Mouse (Mus musculus): ENCODE data around the gene Slc27a4. TPM values are rescaled to one million over a fixed set of nuclear protein-coding genes. Genes with fewer than 3 reads are reported as not detected.

Gene Slc27a4
- polyA plus RNA-seq (2012; rRNA removed): 70.7 and 72.0 TPM in 2 replicates

GRCm38 (mm10) chr2:29802075-29802826 is at the start of gene Slc27a4:
Gene Slc27a4 (plus strand): TSS chr2:29802634.

GRCm38 (mm10) chr2:29787104-29787917 is 15.1 kb upstream of the Slc27a4 start, which contains the start of gene Coq4:
Gene Coq4 (plus strand): TSS chr2:29787493.

GRCm38 (mm10) chr2:29787937-29788681 is 14.3 kb upstream of the Slc27a4 start, which contains the start of gene Trub2:
Gene Trub2 (minus strand): TSS chr2:29788502.

DNA sequence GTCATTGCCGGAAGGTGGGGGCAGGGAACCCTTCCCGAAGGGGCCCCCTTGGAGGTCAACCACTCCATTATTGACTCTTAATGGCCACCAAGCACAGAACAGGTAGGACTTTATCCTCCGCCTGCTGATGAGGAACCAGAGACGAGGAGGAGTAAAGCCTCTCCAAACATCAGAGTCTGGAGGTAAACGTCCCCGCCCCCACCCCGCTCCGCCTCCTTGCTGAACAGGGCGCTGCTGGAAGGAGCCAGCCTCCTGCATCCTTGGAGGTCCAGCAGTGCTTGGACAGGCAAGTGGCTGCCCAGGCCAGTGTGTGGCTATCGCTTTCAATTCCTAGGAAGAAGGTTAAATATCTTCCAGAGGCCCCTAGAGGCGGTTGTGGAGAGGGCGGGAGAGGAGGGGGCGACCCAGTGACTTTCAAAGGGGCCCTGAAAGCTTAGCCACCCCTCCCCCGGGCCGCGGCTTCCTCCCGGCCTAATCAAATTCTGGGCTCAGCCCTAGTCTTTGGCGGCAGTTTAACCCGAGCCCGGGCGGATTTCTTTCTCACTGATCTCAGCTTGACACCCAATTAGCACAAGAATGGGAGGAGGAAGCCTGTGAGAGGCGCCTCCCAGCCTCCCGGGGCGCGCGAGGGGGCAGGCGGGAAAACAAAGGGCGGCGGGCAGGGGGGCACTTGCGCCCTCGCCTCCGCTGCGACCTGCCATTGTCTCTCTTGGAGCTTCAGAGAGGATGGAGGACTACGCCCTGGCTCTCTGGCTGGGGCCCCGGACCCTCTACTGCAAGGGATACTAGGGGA is 17.8 kb downstream of the Slc27a4 start, which contains the start of gene Urm1:
Gene Urm1 (plus strand): TSS at position 51 of the 793 bp plus-strand sequence.

Other genes starting within 250 kb of the Slc27a4 start
- gene Rapgef1, start 182.9 kb upstream of the Slc27a4 start, polyA plus RNA-seq (2012; rRNA removed): 37.2 and 39.9 TPM in 2 replicates
- 2.0 and 2.2 TPM in 2 replicates for gene Gm13420, start 50.9 kb upstream of the Slc27a4 start, polyA plus RNA-seq (2012; rRNA removed)
- gene Gm13547, start 43.3 kb upstream of the Slc27a4 start, polyA plus RNA-seq (2012; rRNA removed): not detected in 2 replicates
- 76.0 and 104 TPM in 2 replicates for gene Coq4, start 15.1 kb upstream of the Slc27a4 start, polyA plus RNA-seq (2012; rRNA removed)
- 17.1 and 19.1 TPM in 2 replicates for gene Trub2, start 14.1 kb upstream of the Slc27a4 start, polyA plus RNA-seq (2012; rRNA removed)
- gene Urm1, start 17.4 kb downstream of the Slc27a4 start, polyA plus RNA-seq (2012; rRNA removed): 42.3 and 43.9 TPM in 2 replicates
- 14.2 and 20.2 TPM in 2 replicates for gene Cercam, start 66.5 kb downstream of the Slc27a4 start, polyA plus RNA-seq (2012; rRNA removed)
- gene Odf2, start 86.6 kb downstream of the Slc27a4 start, polyA plus RNA-seq (2012; rRNA removed): 16.4 and 21.7 TPM in 2 replicates
- 8.3 and 9.2 TPM in 2 replicates for gene Gle1, start 132.8 kb downstream of the Slc27a4 start, polyA plus RNA-seq (2012; rRNA removed)
- 160 and 186 TPM in 2 replicates for gene Sptan1, start 162.9 kb downstream of the Slc27a4 start, polyA plus RNA-seq (2012; rRNA removed)
- gene Wdr34, start 246.2 kb downstream of the Slc27a4 start, polyA plus RNA-seq (2012; rRNA removed): 18.5 and 22.8 TPM in 2 replicates

Measured in colon, adult 2 months (tissue).